Mouse (Mus musculus): ENCODE measurements around the gene Adar.
A peak's percentile ranks its signal among the peaks of the same experiment; 100 is the strongest.

Gene Adar

DNA sequence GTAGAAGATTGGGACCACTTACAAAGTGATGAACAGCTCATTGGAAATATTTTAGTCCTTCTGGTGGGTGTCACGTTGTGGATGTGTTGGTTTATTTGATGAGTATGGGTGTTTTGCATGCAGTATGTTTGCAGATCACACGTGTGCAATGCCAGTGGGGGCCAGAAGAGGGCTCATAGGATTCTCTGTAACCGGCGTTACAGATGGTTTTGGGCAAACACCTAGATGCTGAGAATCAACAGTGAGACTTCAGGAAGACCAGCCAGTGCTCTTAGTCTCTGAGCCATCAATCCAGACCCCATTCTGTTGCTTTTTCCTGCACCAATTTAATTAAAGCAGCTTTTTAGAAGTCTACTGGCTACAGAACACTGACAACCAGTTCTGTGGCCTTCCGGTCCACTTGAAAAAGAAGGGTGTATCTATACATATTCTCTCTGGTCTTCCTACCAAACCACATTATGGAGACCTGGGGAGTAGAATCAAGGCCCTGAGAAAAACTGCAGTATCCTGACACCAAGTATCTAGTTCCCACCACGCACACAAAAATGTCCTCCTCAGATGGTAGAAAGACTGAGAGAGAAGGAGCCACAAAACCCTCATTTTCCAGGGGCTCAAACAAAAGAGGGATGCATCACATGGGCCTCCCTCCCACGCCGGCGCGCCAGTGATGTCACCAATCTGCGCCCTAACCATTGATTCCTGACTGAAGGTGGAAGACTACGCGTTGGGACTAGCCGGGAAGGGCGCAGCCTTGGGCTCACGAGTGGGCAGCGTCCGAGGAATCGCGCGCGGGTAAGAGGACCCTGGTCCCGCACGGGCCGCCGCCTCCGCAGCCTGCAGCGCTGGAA, at the start of gene Adar:
Gene Adar, plus strand, starts transcription at position 664 of the 848 bp plus-strand sequence.
- DNase-seq (ENCODE audit: low spot score), result peak; percentile 80

DNA sequence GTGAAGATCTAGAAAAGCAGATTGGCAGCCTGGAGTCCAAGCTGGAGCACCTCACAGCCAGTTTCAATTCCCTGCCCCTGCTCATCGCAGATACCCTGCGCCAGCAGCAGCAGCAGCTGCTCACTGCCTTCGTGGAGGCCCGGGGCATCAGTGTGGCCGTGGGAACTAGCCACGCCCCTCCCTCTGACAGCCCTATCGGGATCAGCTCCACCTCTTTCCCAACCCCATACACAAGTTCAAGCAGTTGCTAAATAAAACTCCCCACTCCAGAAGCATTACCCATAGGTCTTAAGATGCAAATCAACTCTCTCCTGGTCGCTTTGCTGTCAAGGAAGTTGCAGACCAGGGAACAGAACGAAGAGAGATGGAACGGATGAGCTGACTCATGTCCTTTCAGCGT, 47.7 kb upstream of the Adar start:
- no peak for DNase-seq (ENCODE audit: low spot score)

DNA sequence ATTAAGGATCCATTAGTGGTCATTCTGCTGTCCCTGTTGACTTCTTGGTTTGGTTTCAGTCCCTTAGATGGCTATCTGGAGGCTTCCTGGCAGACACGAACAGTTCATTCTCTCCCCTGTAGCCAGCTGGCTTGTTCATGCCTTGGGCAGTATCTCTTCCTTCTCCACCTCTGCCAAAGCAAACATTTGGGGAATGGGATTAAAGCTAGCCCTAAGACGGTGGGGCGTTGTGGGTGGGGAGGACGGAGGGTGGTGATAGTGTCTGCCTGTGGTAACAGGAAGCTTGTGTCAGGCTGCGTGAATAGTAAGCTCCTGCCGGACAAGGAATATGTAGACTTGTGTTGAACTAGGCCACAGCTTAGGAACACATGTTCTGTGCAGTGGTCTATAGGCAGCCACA, 43.5 kb upstream of the Adar start:
- no peak for DNase-seq (ENCODE audit: low spot score)

DNA sequence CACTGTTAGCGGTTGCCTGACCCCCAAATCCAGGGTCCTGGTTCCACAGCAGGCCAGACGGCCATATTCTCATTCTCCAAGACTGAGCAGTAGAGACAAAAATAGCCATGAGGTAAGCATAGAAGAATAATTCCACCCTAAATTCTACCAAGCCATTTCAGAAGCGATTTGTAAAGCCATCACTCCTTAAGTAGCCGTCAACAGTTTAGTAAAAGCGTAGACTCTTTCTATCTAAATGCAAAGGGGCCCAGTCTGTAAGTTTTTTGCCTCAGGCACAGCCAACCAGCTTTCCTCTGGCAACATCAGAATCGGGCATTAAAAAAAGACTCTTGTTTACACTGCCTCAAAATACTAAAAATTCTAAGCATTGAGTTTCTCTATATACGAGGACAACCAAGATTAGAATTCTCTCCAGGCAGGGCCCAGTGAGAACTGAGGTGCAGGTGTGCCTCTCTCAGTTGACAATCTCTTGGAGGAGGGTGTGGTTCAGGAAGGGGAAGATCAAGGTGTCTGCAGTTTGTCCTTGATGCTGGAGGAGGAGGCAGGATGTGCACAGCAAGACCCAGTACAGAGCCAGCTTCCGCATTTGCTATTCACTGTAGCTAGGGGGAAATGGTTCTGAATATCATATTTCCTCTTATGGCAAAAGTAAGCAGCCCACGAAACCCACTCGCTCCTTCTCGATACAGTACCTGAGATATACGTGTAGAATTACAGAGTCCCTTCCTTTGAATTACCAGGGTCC, 42.1 kb upstream of the Adar start:
- DNase-seq (ENCODE audit: low spot score), result peak; percentile 54

DNA sequence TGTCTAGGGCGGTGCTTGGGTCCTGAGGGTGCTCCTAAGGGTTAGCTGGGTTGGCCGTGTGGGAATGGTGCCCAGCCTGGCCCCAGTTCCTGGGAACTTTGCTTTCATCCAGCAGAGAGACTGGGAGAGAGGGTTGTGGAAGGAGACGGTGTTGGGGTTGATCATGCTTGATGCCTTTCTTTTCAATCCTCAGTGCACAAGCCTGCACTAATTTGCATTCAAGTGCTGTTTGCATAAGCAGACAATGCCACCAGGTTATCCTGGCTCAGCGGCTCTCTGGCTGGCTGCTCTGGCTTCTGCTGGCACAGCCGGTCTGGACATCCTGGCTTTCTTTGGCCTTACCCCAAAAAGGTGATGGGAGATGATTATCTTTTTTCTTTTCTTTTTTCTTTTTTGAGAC, 37.2 kb upstream of the Adar start:
- DNase-seq (ENCODE audit: low spot score), result no peak

DNA sequence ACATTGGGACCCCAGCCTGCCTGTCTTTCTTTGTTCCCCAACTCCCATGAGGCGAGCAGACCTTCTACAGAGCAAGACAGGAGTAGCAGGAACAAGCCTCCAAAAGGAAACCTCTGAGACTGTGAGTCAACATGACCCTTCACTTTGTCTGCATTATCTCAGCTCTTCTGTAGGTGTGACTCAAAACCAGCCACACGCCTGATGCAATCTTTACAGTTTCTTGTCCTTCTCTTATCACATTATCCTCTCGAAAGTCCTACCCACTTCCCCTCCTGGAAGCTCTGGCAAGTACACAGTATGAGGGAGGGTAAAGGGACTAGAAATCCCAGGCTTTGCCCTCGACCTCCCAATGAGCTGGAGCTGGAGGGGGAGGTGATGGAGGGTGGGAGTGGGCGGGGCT, 28.8 kb upstream of the Adar start:
- no peak for DNase-seq (ENCODE audit: low spot score)

DNA sequence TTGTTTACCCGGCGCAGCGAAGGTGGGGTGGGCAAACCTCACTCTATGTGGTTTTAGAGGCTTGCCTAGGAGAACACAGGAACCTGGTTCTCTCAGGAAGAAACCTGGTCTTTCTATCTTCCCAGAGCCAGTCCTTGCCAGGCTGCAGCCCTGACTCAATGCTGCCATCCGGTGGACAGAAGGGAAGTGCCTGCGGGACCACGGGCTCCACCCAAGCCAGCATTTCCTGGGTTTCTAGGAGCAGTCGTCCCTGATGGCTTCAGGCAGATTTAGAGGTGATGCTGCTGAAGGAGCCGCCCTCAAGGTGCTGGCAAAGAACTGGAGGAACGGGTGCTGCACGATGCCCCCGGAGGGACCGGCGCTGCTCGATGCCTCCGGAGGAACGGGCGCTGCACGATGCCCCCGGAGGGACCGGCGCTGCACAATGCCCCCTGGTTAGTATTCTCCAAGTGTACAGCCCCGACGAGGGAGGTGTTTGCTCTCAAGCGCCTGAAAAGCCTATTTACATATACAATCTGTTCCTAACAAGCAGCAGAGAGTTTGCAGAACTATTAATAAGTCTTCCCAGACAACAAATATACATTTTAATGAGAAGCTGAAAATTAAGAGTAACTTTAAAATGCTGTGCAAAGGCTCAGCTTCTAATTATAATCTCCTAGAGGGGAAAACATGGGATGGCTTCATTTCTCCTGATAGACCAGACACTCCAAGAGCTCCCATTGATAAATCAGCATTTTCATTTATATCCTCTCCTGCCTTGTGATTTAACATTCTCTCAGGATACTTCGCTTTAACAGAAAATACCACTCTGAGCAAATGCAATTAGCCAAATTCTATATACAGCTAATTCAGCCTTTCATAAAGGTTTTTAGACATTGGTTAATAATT, 25.9 kb upstream of the Adar start:
- DNase-seq (ENCODE audit: low spot score), result peak; percentile 74

DNA sequence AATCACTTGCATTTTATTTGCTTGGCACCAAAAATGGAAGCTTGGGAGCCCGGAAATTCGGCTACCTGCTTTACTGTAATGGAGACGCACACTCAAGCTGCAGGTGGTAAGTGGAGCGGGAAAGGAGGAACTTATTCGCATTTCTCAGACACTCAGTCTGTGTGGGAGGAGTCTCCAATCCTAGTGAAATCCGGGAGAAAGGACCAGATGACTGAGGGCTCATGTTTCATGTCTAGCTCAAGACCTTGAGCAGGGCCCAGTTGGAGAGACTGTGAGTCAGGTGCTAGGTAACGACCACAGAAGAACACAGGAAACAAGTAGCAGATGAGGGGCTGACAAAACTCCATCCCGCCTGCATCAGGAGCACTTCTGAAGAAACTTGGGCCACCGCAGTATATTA, 23.0 kb upstream of the Adar start:
- DNase-seq (ENCODE audit: low spot score), result no peak

DNA sequence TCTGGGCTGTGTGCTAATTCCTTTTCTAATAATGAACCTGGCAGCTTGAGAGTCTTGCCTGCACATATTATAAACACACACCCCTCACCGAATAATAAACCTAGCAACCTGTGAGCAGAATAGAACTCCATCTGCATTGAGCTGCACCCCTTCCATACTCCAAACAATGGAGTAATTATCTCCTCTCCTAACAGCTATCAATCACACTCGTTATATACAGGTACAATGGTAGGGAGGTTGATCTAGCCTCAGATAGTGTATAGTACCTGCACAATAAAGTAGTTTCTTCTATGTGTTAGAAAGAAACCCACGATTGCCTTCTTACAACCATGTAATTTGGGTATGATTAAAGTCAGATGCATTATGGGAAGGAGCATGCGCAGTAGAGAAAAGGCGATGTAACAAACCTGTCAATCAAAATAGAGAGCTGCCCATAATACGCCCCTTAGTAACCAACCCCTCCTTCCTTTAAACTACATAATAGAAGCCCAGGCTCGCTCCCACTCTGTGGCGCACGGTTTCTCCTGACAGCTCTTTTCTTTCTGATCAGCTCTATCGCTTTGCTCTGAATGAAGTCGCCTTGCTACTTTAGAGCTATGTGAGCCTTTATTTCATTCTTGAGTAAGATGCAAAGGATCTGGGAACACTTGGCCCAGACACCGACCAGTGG, 18.5 kb upstream of the Adar start:
- DNase-seq (ENCODE audit: low spot score), result no peak

DNA sequence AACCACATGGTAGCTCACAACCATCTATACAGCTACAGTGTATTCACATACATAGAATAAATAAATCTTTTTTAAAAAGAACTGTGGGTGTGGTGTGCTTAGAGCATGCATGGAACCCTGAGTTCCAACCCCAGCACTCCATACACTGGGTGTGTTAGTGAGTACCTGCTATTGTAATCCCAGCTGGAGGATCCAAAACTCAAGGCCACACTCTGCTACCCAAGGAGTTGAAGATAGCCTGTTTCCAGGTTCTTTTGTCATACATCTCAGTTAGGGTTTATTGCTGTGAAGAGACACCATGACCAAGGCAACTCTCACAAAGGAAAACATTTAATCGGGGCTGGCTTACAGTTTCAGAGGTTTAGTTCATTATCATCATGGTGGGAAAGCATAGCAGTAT, 15.9 kb upstream of the Adar start:
- DNase-seq (ENCODE audit: low spot score), result no peak

DNA sequence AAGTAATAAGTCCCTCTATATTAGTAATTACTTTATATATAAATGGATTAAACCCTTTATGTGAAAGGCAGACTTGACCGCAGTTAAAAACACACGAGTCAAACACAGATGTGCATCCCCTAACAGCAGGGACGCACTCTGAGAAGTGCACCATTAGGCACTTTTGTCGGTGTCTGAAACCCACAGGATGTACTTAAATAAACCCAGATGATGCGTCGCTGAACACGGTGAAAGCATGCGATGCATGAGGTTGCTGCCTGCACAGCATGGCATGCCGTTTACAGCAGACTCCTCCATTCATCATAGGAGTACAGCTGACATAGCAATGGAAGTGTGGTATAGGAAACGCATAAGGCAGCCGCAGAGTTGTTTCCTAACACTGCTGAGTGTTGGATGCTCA, 14.4 kb upstream of the Adar start:
- DNase-seq (ENCODE audit: low spot score), result no peak

DNA sequence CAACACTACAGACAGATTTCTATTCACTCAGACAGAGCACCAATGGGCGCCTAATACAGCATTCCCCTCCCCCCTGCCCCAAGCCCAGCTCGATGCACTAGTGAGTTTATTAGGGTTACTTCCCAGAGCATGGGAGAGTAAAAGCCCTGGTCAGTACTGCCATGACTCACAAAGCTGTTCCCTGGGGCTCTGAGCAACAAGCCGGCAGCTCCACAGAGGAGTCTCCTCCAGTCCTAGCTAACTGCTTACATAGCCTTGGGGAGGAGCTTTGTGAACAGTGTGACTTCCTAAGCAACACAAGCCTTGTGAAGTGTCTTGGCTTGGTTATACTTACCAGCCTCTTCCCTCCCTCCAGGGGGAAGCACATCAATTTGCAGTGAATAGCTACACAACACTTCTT, 11.2 kb upstream of the Adar start:
- no peak for DNase-seq (ENCODE audit: low spot score)

DNA sequence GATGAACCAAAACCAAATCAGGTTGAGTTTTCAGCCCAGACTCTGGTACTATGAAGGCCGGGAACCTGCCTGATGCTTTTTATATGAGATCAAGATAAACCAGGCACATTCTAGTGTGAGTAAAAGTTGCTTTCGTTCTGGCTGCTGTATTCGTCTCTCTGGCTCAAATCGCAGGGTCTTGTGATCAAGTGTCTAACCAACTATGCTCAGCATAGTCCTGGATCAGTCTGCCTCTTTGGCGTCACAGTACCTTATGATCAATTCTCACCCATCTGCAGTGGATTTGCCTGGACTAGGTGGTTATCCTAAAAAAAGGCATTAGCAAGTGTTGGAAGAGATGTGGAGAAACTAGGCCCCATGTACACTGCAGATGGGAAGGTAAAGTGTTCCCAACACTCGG, 10.8 kb upstream of the Adar start:
- no peak for DNase-seq (ENCODE audit: low spot score)

DNA sequence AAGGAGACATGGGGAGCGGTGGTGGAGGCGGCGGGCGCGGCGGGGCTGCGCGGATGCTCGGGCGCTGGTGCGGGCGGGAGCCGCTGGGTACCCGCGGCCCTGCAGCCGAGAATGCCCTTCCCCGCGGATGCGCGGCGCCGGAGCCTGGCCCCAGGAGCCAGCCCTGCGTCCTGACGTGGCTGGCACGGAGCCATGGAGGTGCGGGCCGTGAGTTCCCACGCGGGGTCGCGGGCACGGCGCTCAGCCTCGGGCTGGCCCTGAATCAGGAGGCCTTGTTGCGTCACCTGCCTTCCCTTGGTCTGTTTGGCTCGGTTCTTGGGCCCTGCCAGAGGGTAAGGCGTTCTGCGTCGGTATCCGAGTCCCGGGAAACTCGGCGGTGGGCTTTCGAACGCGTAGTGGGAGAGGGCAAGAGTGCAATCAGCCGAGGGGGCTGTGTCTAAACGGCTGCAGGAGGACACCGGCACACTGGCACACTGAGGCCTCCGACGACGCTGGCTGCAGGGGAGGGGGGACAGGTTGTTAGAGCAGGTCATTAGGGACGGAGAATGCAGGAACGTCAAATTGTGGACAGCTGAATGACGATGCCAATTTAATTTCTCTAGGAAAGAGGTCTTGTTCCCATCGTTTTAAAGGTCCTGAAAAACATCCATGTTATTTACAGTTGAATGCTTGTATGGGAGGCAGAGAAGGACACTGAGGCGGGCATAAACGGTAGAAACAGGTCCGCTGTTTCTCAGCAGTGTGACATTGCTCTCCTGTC, 565 bp downstream of the Adar start:
- DNase-seq (ENCODE audit: low spot score), result peak; percentile 39

DNA sequence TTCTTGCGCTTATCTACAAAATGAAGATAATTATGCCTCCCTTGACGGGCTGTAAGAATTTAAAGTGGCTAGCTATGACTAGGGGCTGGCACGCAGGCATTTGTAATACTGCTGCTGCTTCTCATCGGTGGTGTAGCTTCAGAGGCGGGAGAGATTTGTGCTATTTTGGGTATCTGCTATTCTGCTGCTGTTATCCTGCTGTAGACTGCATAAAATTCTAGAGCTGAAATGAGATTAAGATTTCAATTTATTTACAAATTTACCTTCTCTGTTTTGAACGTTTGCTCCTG, 1.1 kb downstream of the Adar start:
- no peak for DNase-seq (ENCODE audit: low spot score)

DNA sequence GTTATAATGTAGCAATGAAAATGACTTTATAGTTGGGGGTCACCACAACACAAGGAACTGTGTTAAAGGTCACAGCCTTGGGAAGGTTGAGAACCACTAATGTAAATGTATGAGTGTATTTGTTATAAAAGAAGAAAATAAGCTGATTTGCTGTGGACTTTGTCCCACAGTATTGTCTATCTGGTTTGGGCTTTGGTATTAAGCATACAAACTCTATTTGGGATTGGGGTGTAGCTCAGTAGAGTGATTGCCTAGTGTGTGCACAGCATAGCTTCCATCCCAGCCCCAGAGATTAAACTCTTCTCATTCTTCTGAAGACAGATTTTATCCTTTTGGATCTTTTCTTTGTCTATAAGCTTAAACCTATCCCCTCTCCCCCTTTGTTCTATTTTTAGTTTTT, 7.2 kb downstream of the Adar start:
- no peak for DNase-seq (ENCODE audit: low spot score)

DNA sequence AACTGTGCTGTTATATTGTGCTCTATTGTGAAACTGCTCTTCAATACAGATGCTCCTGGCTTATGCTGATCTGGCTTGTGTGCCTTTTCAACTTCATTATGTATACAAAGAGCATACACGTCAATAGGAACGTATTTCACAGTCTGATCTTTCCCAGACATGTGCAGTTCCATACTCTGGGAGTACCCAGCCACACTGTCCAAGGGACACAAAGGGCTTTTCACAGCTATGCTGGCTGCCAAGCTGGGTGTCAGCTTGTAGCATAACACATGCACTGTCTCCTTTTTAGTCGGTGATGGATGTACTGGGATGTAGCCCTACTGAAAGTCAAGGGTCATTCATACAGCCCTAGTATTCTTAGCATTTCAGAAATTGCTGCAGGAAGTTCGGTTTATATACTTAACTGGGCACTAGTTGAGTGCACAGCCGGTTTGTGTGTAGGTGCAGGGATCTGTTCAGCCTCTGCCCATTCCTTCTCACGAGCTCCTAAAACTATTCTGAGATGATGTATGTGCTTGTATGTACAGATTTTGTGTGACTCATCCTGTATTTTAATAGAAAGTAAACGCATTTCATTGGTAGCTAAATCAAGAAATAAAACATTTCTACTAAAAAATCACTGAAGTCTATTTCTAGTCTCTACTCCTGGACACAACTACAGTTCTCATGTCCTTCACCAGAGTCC, 8.7 kb downstream of the Adar start:
- no peak for DNase-seq (ENCODE audit: low spot score)

DNA sequence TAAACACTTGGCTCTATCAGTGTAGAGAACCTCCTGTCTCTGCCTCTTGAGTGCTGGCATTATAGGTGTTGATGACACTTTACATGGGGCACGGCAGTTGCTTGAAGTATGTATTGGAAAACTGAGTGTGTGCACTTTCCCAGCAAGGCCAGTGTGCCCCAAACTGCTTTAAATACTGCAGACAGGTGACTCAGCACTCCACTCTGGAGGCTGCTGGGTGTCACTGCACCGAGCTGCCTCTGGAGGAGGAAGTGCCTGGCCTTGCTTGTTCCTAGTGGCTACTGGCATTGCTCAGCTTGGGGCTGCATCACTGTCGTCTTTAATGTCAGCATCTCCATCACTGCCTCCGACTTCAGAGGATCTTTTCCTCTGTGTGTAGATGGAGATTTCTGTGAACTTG, 12.2 kb downstream of the Adar start:
- peak; percentile 54 for DNase-seq (ENCODE audit: low spot score)

DNA sequence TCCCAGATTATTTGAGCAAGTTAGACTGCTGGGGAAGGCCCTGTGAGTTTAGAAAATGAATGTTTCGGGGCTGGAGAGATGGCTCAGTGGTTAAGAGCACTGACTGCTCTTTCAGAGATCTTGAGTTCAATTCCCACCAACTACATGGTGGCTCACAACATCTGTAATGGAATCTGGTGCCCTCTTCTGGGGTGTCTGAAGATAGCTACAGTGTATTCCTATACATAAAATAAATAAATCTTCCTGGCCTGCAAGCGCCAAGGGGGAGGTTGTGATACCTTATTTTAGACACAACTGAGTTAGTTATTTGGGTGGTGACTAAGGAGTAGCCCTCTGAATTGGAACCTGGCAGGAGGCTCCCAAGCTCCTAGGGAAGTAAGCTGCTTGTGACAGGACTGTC, 14.0 kb downstream of the Adar start:
- DNase-seq (ENCODE audit: low spot score), result no peak

DNA sequence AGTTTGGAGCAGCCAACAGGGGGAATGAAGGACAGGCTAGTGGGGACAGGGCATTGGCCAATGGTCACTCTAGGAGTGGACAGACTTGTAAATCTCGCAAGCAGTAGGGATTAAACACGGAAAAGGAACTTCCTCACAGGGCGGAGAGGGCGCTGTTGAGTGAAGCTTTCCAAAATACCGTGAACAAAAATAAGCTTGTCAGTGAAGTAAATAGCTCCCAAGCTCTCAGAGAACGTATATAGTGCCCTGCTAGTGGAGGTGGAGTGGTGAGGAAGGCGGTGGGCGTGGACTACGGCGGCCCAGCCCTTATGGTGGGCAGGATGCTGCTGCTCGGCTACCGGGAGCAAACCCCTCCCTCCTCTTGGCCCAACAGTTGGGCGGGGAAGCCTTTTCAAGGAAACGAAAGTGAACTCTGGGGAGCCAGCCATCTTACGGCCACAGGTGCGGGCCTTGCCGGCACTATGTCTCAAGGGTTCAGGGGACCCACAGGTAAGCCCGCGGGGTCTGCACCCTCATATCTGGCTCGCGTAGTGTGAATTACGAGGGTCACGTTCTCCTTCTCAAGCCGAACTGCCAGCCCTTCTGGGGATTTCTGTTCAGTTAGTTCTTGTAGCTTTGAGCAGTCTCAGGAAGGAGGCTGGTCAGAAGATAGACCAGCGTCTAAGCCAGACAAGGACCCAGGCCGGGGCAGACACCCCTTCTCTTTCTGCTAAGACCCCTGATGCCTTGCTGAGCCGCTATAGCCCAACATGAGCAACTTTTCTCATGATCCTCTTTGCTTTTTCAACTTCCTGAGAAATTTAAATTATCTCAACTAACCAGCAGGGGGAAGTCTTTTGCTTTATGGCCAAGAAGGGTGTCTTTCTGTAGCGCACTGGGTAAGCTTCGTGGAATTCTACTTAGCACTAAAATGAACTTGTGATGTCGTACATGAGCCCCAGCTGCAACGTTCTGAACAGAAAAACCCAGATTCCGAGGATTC, 15.8 kb downstream of the Adar start:
- DNase-seq (ENCODE audit: low spot score), result peak; percentile 94

Data from T-cell, adult 2 months (primary cell).